Mouse (Mus musculus): ENCODE measurements at regions not wholly inside any gene's neighbourhood (a gene's known extent, or its start where the extent isn't known, plus 50 kb on each side); places are given as distances from the start of the nearest gene placed in this dataset.
"Not testable (repeated sequence)": the region's sequence is repeated elsewhere in the genome, so short reads cannot be mapped to it uniquely, and the experiment has no call there.

DNA sequence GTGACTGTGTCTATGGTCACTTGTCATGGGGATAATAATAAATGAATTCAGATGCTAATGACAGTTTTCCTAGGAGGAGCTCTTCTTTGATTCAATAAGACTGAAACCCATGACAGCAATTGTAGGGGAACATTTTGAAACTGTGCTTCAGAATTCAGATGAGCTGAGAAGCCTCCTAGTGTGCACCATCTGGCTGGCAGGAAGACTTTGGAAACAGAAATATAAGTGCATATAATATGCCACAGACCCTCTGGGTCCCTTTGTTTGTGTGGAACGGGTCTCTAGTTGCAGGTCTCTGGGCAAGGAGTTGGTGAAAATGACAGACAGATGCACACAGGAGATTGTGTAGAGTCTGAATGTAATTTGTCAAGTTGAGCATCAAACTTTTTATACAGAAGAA is 1043.3 kb upstream of the Cntnap5a start:
- Histone ChIP-seq H3K9ac (ENCODE audit: low read depth, low read length) (no peak overlapping the region), H3K27ac (ENCODE audit: low read depth, low read length) (no peak overlapping the region), H3K9me3 (ENCODE audit: control insufficient read depth, low read length) (no peaks in the 10 kb centered on the region), H3K36me3 (ENCODE audit: control insufficient read depth, insufficient read depth, low read length) (no peaks in the 10 kb centered on the region), H3K4me2 (replicated peaks; ENCODE audit: low read depth, low read length) (no peak overlapping the region), H3K4me3 (ENCODE audit: low read depth, low read length) (no peak overlapping the region), H3K4me1 (replicated peaks; ENCODE audit: control insufficient read depth, insufficient read depth, low read length) (no peaks in the 10 kb centered on the region), H3K27me3 (ENCODE audit: control insufficient read depth, insufficient read depth, low read length) (no peaks in the 10 kb centered on the region)
- DNase-seq (ENCODE audit: low spot score) (no peak), ATAC-seq (ENCODE audit: low FRiP score) (peak; percentile 64)
- 49% methylated on average over 1 of the region's 1 CpGs for WGBS

GRCm38 (mm10) chr1:114641854-114642253 is 1042.7 kb upstream of the Cntnap5a start:
- H3K9me3 ChIP-seq (ENCODE audit: control insufficient read depth, low read length): not testable (repeated sequence)

DNA sequence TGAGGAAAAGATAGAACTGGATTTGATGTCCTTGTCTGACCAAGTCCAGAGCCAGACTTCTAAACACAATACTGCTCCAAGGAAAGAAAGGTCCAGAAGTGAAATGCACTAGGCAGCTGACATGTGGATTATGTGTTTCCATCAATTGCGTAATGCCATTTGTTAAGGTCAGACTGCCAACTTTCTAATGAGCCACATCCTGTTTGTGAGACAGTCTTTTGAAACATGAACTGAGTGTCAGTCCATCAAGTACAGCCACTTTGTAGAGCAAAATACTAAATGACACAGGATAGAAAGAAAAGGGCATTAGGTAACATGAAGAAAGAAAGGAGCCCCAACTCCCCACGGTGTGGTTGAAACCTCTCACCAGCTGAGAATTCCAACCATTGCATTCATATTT is 1010.6 kb upstream of the Cntnap5a start:
- Histone ChIP-seq H3K27me3 (ENCODE audit: control insufficient read depth, insufficient read depth, low read length) (no peaks in the 10 kb centered on the region), H3K4me2 (replicated peaks; ENCODE audit: low read depth, low read length) (no peak overlapping the region), H3K9ac (ENCODE audit: low read depth, low read length) (no peak overlapping the region), H3K36me3 (ENCODE audit: control insufficient read depth, insufficient read depth, low read length) (no peaks in the 10 kb centered on the region), H3K4me1 (replicated peaks; ENCODE audit: control insufficient read depth, insufficient read depth, low read length) (no peaks in the 10 kb centered on the region), H3K4me3 (ENCODE audit: low read depth, low read length) (no peak overlapping the region), H3K9me3 (ENCODE audit: control insufficient read depth, low read length) (no peaks in the 10 kb centered on the region), H3K27ac (ENCODE audit: low read depth, low read length) (no peak overlapping the region)
- DNase-seq (ENCODE audit: low spot score) (peak; percentile 2), ATAC-seq (ENCODE audit: low FRiP score) (peak; percentile 19; the same call in 1 of the 2 replicates)
- WGBS: 36% methylated on average over 2 of the region's 2 CpGs

More at GRCm38 (mm10) chr1:114641854-114642253, 1042.7 kb upstream of the Cntnap5a start:
- not testable (repeated sequence) for H3K4me1 ChIP-seq (replicated peaks; ENCODE audit: control insufficient read depth, insufficient read depth, low read length); ATAC-seq (ENCODE audit: low FRiP score); H3K27ac ChIP-seq (ENCODE audit: low read depth, low read length); H3K27me3 ChIP-seq (ENCODE audit: control insufficient read depth, insufficient read depth, low read length); H3K4me3 ChIP-seq (ENCODE audit: low read depth, low read length); H3K9ac ChIP-seq (ENCODE audit: low read depth, low read length); H3K36me3 ChIP-seq (ENCODE audit: control insufficient read depth, insufficient read depth, low read length); DNase-seq (ENCODE audit: low spot score); H3K4me2 ChIP-seq (replicated peaks; ENCODE audit: low read depth, low read length)

DNA sequence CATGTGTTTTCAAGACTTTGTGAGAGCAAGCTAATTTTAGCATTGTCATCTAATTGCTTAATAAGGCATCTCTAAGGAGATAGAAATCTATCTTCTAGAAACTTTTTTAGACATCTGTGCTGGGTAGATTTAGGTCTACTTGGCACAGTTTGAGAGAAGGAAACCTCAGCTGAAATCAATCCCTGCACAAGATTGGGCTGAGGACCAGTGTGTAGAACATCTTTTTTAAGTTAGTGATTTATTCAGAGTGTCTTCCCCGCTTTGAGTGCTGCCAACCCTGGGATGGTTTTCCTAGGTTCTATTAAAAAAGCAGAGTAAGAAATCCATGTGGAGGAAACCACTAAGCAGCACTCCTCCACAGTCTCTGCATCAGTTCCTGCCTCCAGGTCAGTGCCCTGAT is 1003.3 kb upstream of the Cntnap5a start:
- H3K4me3 ChIP-seq (ENCODE audit: low read depth, low read length): no peak overlapping the region
- 88% methylated on average over 1 of the region's 1 CpGs for WGBS
- H3K4me1 ChIP-seq (replicated peaks; ENCODE audit: control insufficient read depth, insufficient read depth, low read length): no peaks in the 10 kb centered on the region
- DNase-seq (ENCODE audit: low spot score): no peak
- no peaks in the 10 kb centered on the region for H3K9me3 ChIP-seq (ENCODE audit: control insufficient read depth, low read length)
- H3K27ac ChIP-seq (ENCODE audit: low read depth, low read length): no peak overlapping the region
- ATAC-seq (ENCODE audit: low FRiP score): no peak
- H3K9ac ChIP-seq (ENCODE audit: low read depth, low read length): no peak overlapping the region
- H3K36me3 ChIP-seq (ENCODE audit: control insufficient read depth, insufficient read depth, low read length): no peaks in the 10 kb centered on the region
- H3K4me2 ChIP-seq (replicated peaks; ENCODE audit: low read depth, low read length): no peak overlapping the region
- no peaks in the 10 kb centered on the region for H3K27me3 ChIP-seq (ENCODE audit: control insufficient read depth, insufficient read depth, low read length)

- no peaks in the 10 kb centered on the region for H3K27me3 ChIP-seq (ENCODE audit: control insufficient read depth, insufficient read depth, low read length)
- H3K4me3 ChIP-seq (ENCODE audit: low read depth, low read length): no peak overlapping the region
- no peak overlapping the region for H3K27ac ChIP-seq (ENCODE audit: low read depth, low read length)
- H3K36me3 ChIP-seq (ENCODE audit: control insufficient read depth, insufficient read depth, low read length): no peaks in the 10 kb centered on the region
- no peak for ATAC-seq (ENCODE audit: low FRiP score)
- H3K4me2 ChIP-seq (replicated peaks; ENCODE audit: low read depth, low read length): no peak overlapping the region
- no peaks in the 10 kb centered on the region for H3K4me1 ChIP-seq (replicated peaks; ENCODE audit: control insufficient read depth, insufficient read depth, low read length)
- no peaks in the 10 kb centered on the region for H3K9me3 ChIP-seq (ENCODE audit: control insufficient read depth, low read length)
- no peak for DNase-seq (ENCODE audit: low spot score)
- WGBS: 92% methylated on average over 4 of the region's 4 CpGs
- no peak overlapping the region for H3K9ac ChIP-seq (ENCODE audit: low read depth, low read length)
These were observed 963.4 kb upstream of the Cntnap5a start for GRCm38 (mm10) chr1:114721142-114721541.

- H3K4me1 ChIP-seq (replicated peaks; ENCODE audit: control insufficient read depth, insufficient read depth, low read length): no peaks in the 10 kb centered on the region
- no peaks in the 10 kb centered on the region for H3K9me3 ChIP-seq (ENCODE audit: control insufficient read depth, low read length)
- H3K27ac ChIP-seq (ENCODE audit: low read depth, low read length): no peak overlapping the region
- H3K4me2 ChIP-seq (replicated peaks; ENCODE audit: low read depth, low read length): no peak overlapping the region
- no peak overlapping the region for H3K9ac ChIP-seq (ENCODE audit: low read depth, low read length)
- no peak for DNase-seq (ENCODE audit: low spot score)
- no peak for ATAC-seq (ENCODE audit: low FRiP score)
- no peaks in the 10 kb centered on the region for H3K36me3 ChIP-seq (ENCODE audit: control insufficient read depth, insufficient read depth, low read length)
- H3K27me3 ChIP-seq (ENCODE audit: control insufficient read depth, insufficient read depth, low read length): no peaks in the 10 kb centered on the region
- no peak overlapping the region for H3K4me3 ChIP-seq (ENCODE audit: low read depth, low read length)
These were observed 955.4 kb upstream of the Cntnap5a start for GRCm38 (mm10) chr1:114729167-114729566.

Data from hindbrain, embryonic 11.5 days (tissue).